Mouse (Mus musculus): Measurements from ENCODE around the gene Ddx52. TPM values are rescaled to one million over a fixed set of nuclear protein-coding genes. Genes with fewer than 3 reads are reported as not detected.
A peak's percentile ranks its signal among the peaks of the same experiment; 100 is the strongest.

Gene Ddx52
- polyA plus RNA-seq (2016; fragmentation: Nextera tagmentation; extraction: Ambion mirVana): 33.8 and 34.0 TPM in 2 replicates

- WGBS: 1% methylated on average over 49 of the region's 49 CpGs
- H3K9me3 ChIP-seq (replicated peaks): no peaks in the 10 kb centered on the region
- peak within 1 kb of the TSS; percentile 72 for H3K9ac ChIP-seq
- H3K36me3 ChIP-seq: peaks cover 37% of the 10 kb centered on the region
- peak within 1 kb of the TSS; percentile 80 for H3K4me3 ChIP-seq
- peaks cover 11% of the 10 kb centered on the region; the same call in 1 of the 2 replicates for H3K27me3 ChIP-seq
- H3K4me2 ChIP-seq (replicated peaks): peak within 1 kb of the TSS; percentile 72
- peaks cover 7% of the 10 kb centered on the region for H3K4me1 ChIP-seq
- ATAC-seq (ENCODE audit: low FRiP score): peak; percentile 78
- H3K27ac ChIP-seq: peak within 1 kb of the TSS; percentile 66
Observed at GRCm38 (mm10) chr11:83941950-83942840, at the start of gene Ddx52. Ddx52 (plus strand) TSS chr11:83942062.

GRCm38 (mm10) chr11:83893325-83893724 is 48.5 kb upstream of the Ddx52 start:
- no peak for ATAC-seq (ENCODE audit: low FRiP score)
- no peak overlapping the region for H3K9ac ChIP-seq

GRCm38 (mm10) chr11:83896430-83897410 is 45.1 kb upstream of the Ddx52 start:
- H3K4me1 ChIP-seq: no peaks in the 10 kb centered on the region
- no peaks in the 10 kb centered on the region for H3K9me3 ChIP-seq (replicated peaks)
- WGBS: 90% methylated on average over 16 of the region's 16 CpGs
- no peak for ATAC-seq (ENCODE audit: low FRiP score)
- H3K4me2 ChIP-seq (replicated peaks): no peak overlapping the region
- H3K27me3 ChIP-seq: no peaks in the 10 kb centered on the region
- no peak overlapping the region for H3K27ac ChIP-seq
- H3K9ac ChIP-seq: no peak overlapping the region
- H3K36me3 ChIP-seq: no peaks in the 10 kb centered on the region
- no peak overlapping the region for H3K4me3 ChIP-seq

More at GRCm38 (mm10) chr11:83893325-83893724, 48.5 kb upstream of the Ddx52 start:
- H3K27ac ChIP-seq: no peak overlapping the region
- no peaks in the 10 kb centered on the region for H3K9me3 ChIP-seq (replicated peaks)
- H3K27me3 ChIP-seq: no peaks in the 10 kb centered on the region
- H3K36me3 ChIP-seq: no peaks in the 10 kb centered on the region
- no peaks in the 10 kb centered on the region for H3K4me1 ChIP-seq
- 78% methylated on average over 9 of the region's 9 CpGs for WGBS
- no peak overlapping the region for H3K4me3 ChIP-seq
- no peak overlapping the region for H3K4me2 ChIP-seq (replicated peaks)

GRCm38 (mm10) chr11:83897569-83897968 is 44.3 kb upstream of the Ddx52 start:
- H3K4me1 ChIP-seq: no peaks in the 10 kb centered on the region
- no peaks in the 10 kb centered on the region for H3K9me3 ChIP-seq (replicated peaks)
- H3K4me2 ChIP-seq (replicated peaks): no peak overlapping the region
- H3K9ac ChIP-seq: no peak overlapping the region
- WGBS: 70% methylated on average over 7 of the region's 7 CpGs
- H3K36me3 ChIP-seq: no peaks in the 10 kb centered on the region
- no peaks in the 10 kb centered on the region for H3K27me3 ChIP-seq
- no peak overlapping the region for H3K27ac ChIP-seq
- H3K4me3 ChIP-seq: no peak overlapping the region
- ATAC-seq (ENCODE audit: low FRiP score): no peak

GRCm38 (mm10) chr11:83902812-83903211 is 39.0 kb upstream of the Ddx52 start:
- H3K36me3 ChIP-seq: no peaks in the 10 kb centered on the region
- ATAC-seq (ENCODE audit: low FRiP score): no peak
- no peaks in the 10 kb centered on the region for H3K27me3 ChIP-seq
- H3K27ac ChIP-seq: no peak overlapping the region
- no peaks in the 10 kb centered on the region for H3K4me1 ChIP-seq
- WGBS: 88% methylated on average over 3 of the region's 3 CpGs
- H3K9ac ChIP-seq: no peak overlapping the region
- H3K4me3 ChIP-seq: no peak overlapping the region
- H3K4me2 ChIP-seq (replicated peaks): no peak overlapping the region
- no peaks in the 10 kb centered on the region for H3K9me3 ChIP-seq (replicated peaks)

GRCm38 (mm10) chr11:83905756-83906155 is 36.1 kb upstream of the Ddx52 start:
- H3K36me3 ChIP-seq: no peaks in the 10 kb centered on the region
- no peak for ATAC-seq (ENCODE audit: low FRiP score)
- H3K9ac ChIP-seq: no peak overlapping the region
- no peak overlapping the region for H3K27ac ChIP-seq
- no peaks in the 10 kb centered on the region for H3K4me1 ChIP-seq
- H3K4me2 ChIP-seq (replicated peaks): no peak overlapping the region
- H3K9me3 ChIP-seq (replicated peaks): no peaks in the 10 kb centered on the region
- no peaks in the 10 kb centered on the region for H3K27me3 ChIP-seq
- no peak overlapping the region for H3K4me3 ChIP-seq
- WGBS: 67% methylated on average over 5 of the region's 5 CpGs

- 25% methylated on average over 7 of the region's 7 CpGs for WGBS
- ATAC-seq (ENCODE audit: low FRiP score): no peak
- H3K36me3 ChIP-seq: no peaks in the 10 kb centered on the region
- H3K27me3 ChIP-seq: no peaks in the 10 kb centered on the region
- no peak overlapping the region for H3K27ac ChIP-seq
- H3K4me3 ChIP-seq: no peak overlapping the region
- no peaks in the 10 kb centered on the region for H3K9me3 ChIP-seq (replicated peaks)
- no peaks in the 10 kb centered on the region for H3K4me1 ChIP-seq
- H3K4me2 ChIP-seq (replicated peaks): no peak overlapping the region
- H3K9ac ChIP-seq: no peak overlapping the region
Observed at GRCm38 (mm10) chr11:83908376-83908775, 33.5 kb upstream of the Ddx52 start.

- H3K4me2 ChIP-seq (replicated peaks): no peak overlapping the region
- H3K4me1 ChIP-seq: no peaks in the 10 kb centered on the region
- ATAC-seq (ENCODE audit: low FRiP score): no peak
- no peak overlapping the region for H3K27ac ChIP-seq
- no peak overlapping the region for H3K9ac ChIP-seq
- H3K9me3 ChIP-seq (replicated peaks): no peaks in the 10 kb centered on the region
- WGBS: 81% methylated on average over 8 of the region's 8 CpGs
- no peak overlapping the region for H3K4me3 ChIP-seq
- no peaks in the 10 kb centered on the region for H3K27me3 ChIP-seq
- H3K36me3 ChIP-seq: no peaks in the 10 kb centered on the region
Observed at GRCm38 (mm10) chr11:83913824-83914311, 28.0 kb upstream of the Ddx52 start.

- Histone ChIP-seq H3K36me3 (no peaks in the 10 kb centered on the region), H3K9me3 (replicated peaks) (no peaks in the 10 kb centered on the region), H3K27ac (no peak overlapping the region), H3K27me3 (0 out of 2 replicates have a peak, but pooled peaks cover 5% of the 10 kb centered on the region), H3K4me2 (replicated peaks) (no peak overlapping the region), H3K9ac (no peak overlapping the region), H3K4me3 (no peak overlapping the region), H3K4me1 (no peaks in the 10 kb centered on the region)
- WGBS: 88% methylated on average over 4 of the region's 4 CpGs
- no peak for ATAC-seq (ENCODE audit: low FRiP score)
Observed at GRCm38 (mm10) chr11:83914501-83914900, 27.4 kb upstream of the Ddx52 start.

- ATAC-seq (ENCODE audit: low FRiP score): no peak
- WGBS: 79% methylated on average over 2 of the region's 2 CpGs
- no peaks in the 10 kb centered on the region; the same call in 1 of the 2 replicates for H3K4me1 ChIP-seq
Observed at GRCm38 (mm10) chr11:83922600-83922999, 19.3 kb upstream of the Ddx52 start.

GRCm38 (mm10) chr11:83927097-83927496 is 14.8 kb upstream of the Ddx52 start:
- peaks cover 7% of the 10 kb centered on the region; the same call in 1 of the 2 replicates for H3K27me3 ChIP-seq
- H3K4me2 ChIP-seq (replicated peaks): no peak overlapping the region
- H3K4me3 ChIP-seq: no peak overlapping the region
- no peaks in the 10 kb centered on the region for H3K9me3 ChIP-seq (replicated peaks)
- H3K9ac ChIP-seq: no peak overlapping the region
- H3K27ac ChIP-seq: no peak overlapping the region
- 58% methylated on average over 3 of the region's 3 CpGs for WGBS
- ATAC-seq (ENCODE audit: low FRiP score): no peak
- H3K4me1 ChIP-seq: no peaks in the 10 kb centered on the region; the same call in 1 of the 2 replicates
- no peaks in the 10 kb centered on the region for H3K36me3 ChIP-seq

More at GRCm38 (mm10) chr11:83922600-83922999, 19.3 kb upstream of the Ddx52 start:
- Histone ChIP-seq H3K27ac (no peak overlapping the region), H3K4me3 (no peak overlapping the region), H3K9ac (no peak overlapping the region), H3K36me3 (no peaks in the 10 kb centered on the region), H3K4me2 (replicated peaks) (no peak overlapping the region), H3K27me3 (peaks cover 14% of the 10 kb centered on the region; the same call in 1 of the 2 replicates), H3K9me3 (replicated peaks) (no peaks in the 10 kb centered on the region)
